Mouse (Mus musculus) midbrain, embryonic 16.5 days (tissue): ENCODE results near the gene Astn2. TPM values are rescaled to one million over a fixed set of nuclear protein-coding genes. Genes with fewer than 3 reads are reported as not detected.

Experiments
- ATAC-seq: fragments of 200-750 bp; cut with Nextera tagmentation; 2 replicates; pipeline ENCODE4 v1.8.0; 2017; ENCODE audit warnings: moderate TSS enrichment
- H3K27ac ChIP-seq: fragments of 300-500 bp; sonication (generic); 2 replicates; pipeline ENCODE4 v1.5.1; 2014; ENCODE audit warnings: mild to moderate bottlenecking, low read length, mixed read lengths
- H3K27me3 ChIP-seq: fragments of 300-500 bp; sonication (generic); 2 replicates; pipeline ENCODE4 v1.6.1; 2014; ENCODE audit warnings: low read depth, low read length, mixed read lengths; ENCODE audit not compliant: control insufficient read depth, insufficient read depth
- H3K36me3 ChIP-seq: fragments of 300-500 bp; sonication (generic); 2 replicates; pipeline ENCODE4 v1.6.1; 2014; ENCODE audit warnings: mild to moderate bottlenecking, low read length, moderate library complexity, mixed read lengths; ENCODE audit not compliant: control insufficient read depth, insufficient read depth
- H3K4me1 ChIP-seq: fragments of 300-500 bp; sonication (generic); 2 replicates; pipeline ENCODE4 v1.6.1; 2014; ENCODE audit warnings: mild to moderate bottlenecking, low read length, mixed read lengths; ENCODE audit not compliant: control insufficient read depth, insufficient read depth
- H3K4me2 ChIP-seq: fragments of 300-500 bp; sonication (generic); 2 replicates; pipeline ENCODE4 v1.6.1; 2014; ENCODE audit warnings: mild to moderate bottlenecking, low read length, mixed read lengths
- H3K4me3 ChIP-seq: fragments of 300-500 bp; sonication (generic); 2 replicates; pipeline ENCODE4 v1.5.1; 2014; ENCODE audit warnings: low read depth, mild to moderate bottlenecking, low read length, moderate library complexity, mixed read lengths
- H3K9ac ChIP-seq: fragments of 300-500 bp; sonication (generic); 2 replicates; pipeline ENCODE4 v1.6.1; 2014; ENCODE audit warnings: low read depth, low read length, mixed read lengths
- H3K9me3 ChIP-seq: fragments of 300-500 bp; sonication (generic); replicated peaks from 2 replicates; pipeline ENCODE4 v1.6.1; 2014; ENCODE audit warnings: mild to moderate bottlenecking, low read length, mixed read lengths; ENCODE audit not compliant: control insufficient read depth, poor library complexity, severe bottlenecking
- WGBS: fragments of 180-500 bp; shearing (Covaris S2); extraction: QIAGEN DNeasy Blood & Tissue Kit; methylation state at CpG from one replicate; pipeline ENCODE4 v1.1.7; 2014; 5-methylcytosine and 5-hydroxymethylcytosine counted together
- polyA plus RNA-seq: library from polyadenylated mRNA; unstranded; fragments of >200 nt; fragmentation: Nextera tagmentation; extraction: Ambion mirVana; gene quantifications from 2 replicates; pipeline ENCODE4 v1.2.1, GENCODE M21; 2015

Astn2 gene
- polyA plus RNA-seq, 1 experiment from 2014 or later: 1.8 TPM

DNA sequence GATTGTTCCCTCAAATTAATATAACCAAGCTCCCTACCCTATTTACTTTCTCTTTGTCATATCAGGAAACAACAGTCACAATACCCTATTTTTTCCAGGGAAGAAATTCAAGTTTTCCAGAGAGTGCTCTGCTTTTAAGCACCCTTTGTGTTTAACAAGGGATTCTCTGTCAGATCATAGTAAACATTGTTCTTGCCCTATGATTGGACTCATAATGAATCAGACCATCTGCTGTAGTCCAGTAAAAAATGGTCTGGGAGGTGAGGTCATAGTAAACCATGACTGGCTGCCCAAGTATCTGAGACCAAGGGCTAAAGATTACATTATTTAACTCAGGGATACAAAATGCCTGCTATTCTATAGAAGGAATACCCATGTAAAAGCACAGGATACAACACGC, 452.5 kb downstream of the Astn2 start:
- Histone ChIP-seq H3K4me2 (no peak overlapping the region), H3K9ac (no peak overlapping the region), H3K4me1 (no peaks in the 10 kb centered on the region), H3K27ac (no peak overlapping the region), H3K9me3 (no peaks in the 10 kb centered on the region), H3K36me3 (no peaks in the 10 kb centered on the region), H3K4me3 (no peak overlapping the region), H3K27me3 (no peaks in the 10 kb centered on the region)
- ATAC-seq: no peak
- 92% methylated on average over 1 of the region's 1 CpGs for WGBS

DNA sequence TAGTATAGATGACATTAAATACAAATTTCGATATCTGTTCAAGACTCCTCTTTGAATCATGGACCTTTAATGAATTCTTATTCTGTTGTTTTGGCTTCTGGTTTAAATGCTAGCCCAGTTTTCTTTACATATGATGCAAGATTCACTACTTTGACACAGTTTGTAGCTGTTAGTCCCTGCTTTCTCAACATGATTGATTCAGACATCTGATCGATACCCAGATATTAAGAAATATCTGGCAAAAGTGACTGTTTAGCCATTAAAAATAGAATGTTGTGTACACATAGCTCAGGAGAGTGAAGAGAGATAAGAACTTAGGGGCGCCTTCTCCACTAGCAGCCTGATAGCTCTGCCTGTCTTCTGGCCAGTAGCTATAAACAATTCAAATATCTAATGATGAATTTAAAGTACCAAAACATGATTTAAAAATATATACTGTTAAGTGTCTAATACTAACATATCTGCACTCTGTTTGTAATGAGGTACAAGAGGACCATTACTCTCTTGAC, 457.2 kb downstream of the Astn2 start:
- H3K4me3 ChIP-seq: no peak overlapping the region
- H3K4me2 ChIP-seq: no peak overlapping the region
- no peaks in the 10 kb centered on the region for H3K27me3 ChIP-seq
- H3K4me1 ChIP-seq: no peaks in the 10 kb centered on the region
- 97% methylated on average over 3 of the region's 3 CpGs for WGBS
- H3K9me3 ChIP-seq: no peaks in the 10 kb centered on the region
- H3K36me3 ChIP-seq: no peaks in the 10 kb centered on the region
- no peak for ATAC-seq
- H3K27ac ChIP-seq: no peak overlapping the region
- no peak overlapping the region for H3K9ac ChIP-seq

GRCm38 (mm10) chr4:65946021-65946420, 458.4 kb downstream of the Astn2 start:
- no peak overlapping the region for H3K27ac ChIP-seq
- H3K9ac ChIP-seq: no peak overlapping the region
- no peak overlapping the region for H3K4me2 ChIP-seq
- 92% methylated on average over 2 of the region's 2 CpGs for WGBS
- no peaks in the 10 kb centered on the region for H3K27me3 ChIP-seq
- no peaks in the 10 kb centered on the region for H3K4me1 ChIP-seq
- ATAC-seq: no peak
- no peaks in the 10 kb centered on the region for H3K9me3 ChIP-seq
- H3K36me3 ChIP-seq: no peaks in the 10 kb centered on the region
- no peak overlapping the region for H3K4me3 ChIP-seq

- no peak for ATAC-seq
- Histone ChIP-seq H3K4me1 (no peaks in the 10 kb centered on the region), H3K36me3 (no peaks in the 10 kb centered on the region), H3K9ac (no peak overlapping the region), H3K27me3 (no peaks in the 10 kb centered on the region), H3K4me3 (no peak overlapping the region), H3K4me2 (no peak overlapping the region), H3K27ac (no peak overlapping the region), H3K9me3 (no peaks in the 10 kb centered on the region)
- WGBS: 83% methylated on average over 2 of the region's 2 CpGs
Measured at GRCm38 (mm10) chr4:65930901-65931300, 473.5 kb downstream of the Astn2 start.

DNA sequence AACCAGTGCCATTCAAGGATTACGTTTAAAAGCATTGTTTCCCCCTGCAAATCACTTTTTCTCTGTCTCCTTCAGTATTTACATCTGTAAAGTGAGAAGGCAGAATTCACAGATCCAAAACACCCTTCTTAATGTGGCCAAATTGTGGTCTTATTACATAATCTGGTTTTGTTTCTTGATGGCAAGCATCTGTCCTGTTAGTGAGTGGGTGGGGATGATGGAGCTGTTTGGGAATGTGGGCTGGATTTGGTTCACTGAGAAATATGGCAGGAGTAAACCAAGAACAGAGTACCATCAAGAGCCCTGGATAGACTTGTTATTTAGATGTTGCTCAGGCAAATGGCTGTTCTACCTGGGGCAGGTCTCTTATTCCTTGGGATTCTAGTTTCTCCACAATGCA, 484.1 kb downstream of the Astn2 start:
- Histone ChIP-seq H3K4me3 (no peak overlapping the region), H3K27me3 (no peaks in the 10 kb centered on the region), H3K4me2 (no peak overlapping the region), H3K9me3 (no peaks in the 10 kb centered on the region), H3K4me1 (peaks cover 7% of the 10 kb centered on the region), H3K36me3 (no peaks in the 10 kb centered on the region), H3K27ac (no peak overlapping the region), H3K9ac (no peak overlapping the region)
- no peak for ATAC-seq
- WGBS: 41% methylated on average over 1 of the region's 1 CpGs

- no peaks in the 10 kb centered on the region for H3K36me3 ChIP-seq
- no peak for ATAC-seq
- H3K27me3 ChIP-seq: no peaks in the 10 kb centered on the region
Measured at GRCm38 (mm10) chr4:65916027-65917008, 488.1 kb downstream of the Astn2 start.

GRCm38 (mm10) chr4:65912247-65912942, 492.0 kb downstream of the Astn2 start:
- ATAC-seq: no peak
- no peak overlapping the region for H3K9ac ChIP-seq
- no peaks in the 10 kb centered on the region for H3K9me3 ChIP-seq
- no peak overlapping the region for H3K4me3 ChIP-seq
- H3K27ac ChIP-seq: no peak overlapping the region
- peaks cover 16% of the 10 kb centered on the region for H3K4me1 ChIP-seq
- no peaks in the 10 kb centered on the region for H3K27me3 ChIP-seq
- H3K4me2 ChIP-seq: no peak overlapping the region
- no peaks in the 10 kb centered on the region for H3K36me3 ChIP-seq
- WGBS: 85% methylated on average over 8 of the region's 8 CpGs

More at GRCm38 (mm10) chr4:65916027-65917008, 488.1 kb downstream of the Astn2 start:
- Histone ChIP-seq H3K9ac (no peak overlapping the region), H3K4me3 (no peak overlapping the region), H3K4me2 (no peak overlapping the region), H3K4me1 (peaks cover 7% of the 10 kb centered on the region), H3K27ac (no peak overlapping the region), H3K9me3 (no peaks in the 10 kb centered on the region)
- 49% methylated on average over 11 of the region's 11 CpGs for WGBS

DNA sequence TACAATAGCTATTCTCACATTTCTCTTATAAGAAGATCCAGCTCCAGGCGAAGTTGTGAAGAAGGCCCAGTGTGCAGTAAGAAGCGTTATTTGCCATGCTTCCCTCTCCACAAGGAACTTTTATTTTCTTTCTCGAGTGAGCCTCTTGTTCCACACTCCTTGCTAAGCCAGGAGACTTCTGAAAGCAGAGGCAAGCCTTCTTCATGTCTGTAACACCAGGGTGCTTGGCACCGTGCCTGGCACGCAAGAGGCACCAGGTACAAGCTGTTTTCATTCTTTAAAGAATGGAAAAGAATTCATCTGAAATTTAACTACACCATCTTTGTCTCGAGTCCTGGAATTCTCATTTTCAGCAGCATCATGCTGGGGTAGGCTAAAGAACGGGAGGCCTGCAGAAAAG, 496.8 kb downstream of the Astn2 start:
- Histone ChIP-seq H3K9ac (no peak overlapping the region), H3K4me1 (peaks cover 12% of the 10 kb centered on the region), H3K4me3 (no peak overlapping the region), H3K27ac (0 out of 2 replicates have a peak overlapping the region, but pooled peaks have one; percentile 4), H3K27me3 (no peaks in the 10 kb centered on the region), H3K9me3 (no peaks in the 10 kb centered on the region), H3K36me3 (no peaks in the 10 kb centered on the region), H3K4me2 (no peak overlapping the region)
- WGBS: 37% methylated on average over 7 of the region's 7 CpGs
- ATAC-seq: 0 out of 2 replicates have a peak, but pooled peaks have one; percentile 23

DNA sequence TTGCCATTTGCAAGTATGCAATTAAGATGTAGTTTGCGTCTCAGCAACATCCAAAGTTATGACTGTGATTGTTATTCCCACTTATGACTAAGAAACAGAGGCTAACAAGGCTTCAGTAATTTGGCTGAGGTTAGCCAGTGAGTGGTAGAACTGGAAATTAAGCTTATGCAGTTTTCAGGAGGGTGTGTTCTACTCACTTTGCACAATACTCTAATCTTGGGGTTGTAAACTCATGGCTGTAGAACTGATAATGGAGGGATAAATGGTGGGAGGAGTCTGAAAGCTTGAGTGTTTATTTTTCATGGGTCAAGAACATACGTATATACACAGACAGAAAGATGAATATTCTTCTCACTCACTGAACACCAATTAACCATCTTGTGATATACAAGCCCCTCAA, 499.4 kb downstream of the Astn2 start:
- H3K9ac ChIP-seq: no peak overlapping the region
- WGBS: 87% methylated on average over 2 of the region's 2 CpGs
- no peak overlapping the region for H3K4me3 ChIP-seq
- no peaks in the 10 kb centered on the region for H3K27me3 ChIP-seq
- no peak overlapping the region for H3K27ac ChIP-seq
- H3K9me3 ChIP-seq: no peaks in the 10 kb centered on the region
- H3K4me1 ChIP-seq: peaks cover 12% of the 10 kb centered on the region
- no peak overlapping the region for H3K4me2 ChIP-seq
- ATAC-seq: no peak
- no peaks in the 10 kb centered on the region for H3K36me3 ChIP-seq
